Mouse (Mus musculus) hindbrain, embryonic 12.5 days (tissue): Measurements from ENCODE around the gene Irgm2. TPM values are rescaled to one million over a fixed set of nuclear protein-coding genes. Genes with fewer than 3 reads are reported as not detected.

Experiments
- polyA plus RNA-seq: library from polyadenylated mRNA; unstranded; fragments of >200 nt; fragmentation: Nextera tagmentation; extraction: Ambion mirVana; gene quantifications from 2 replicates; pipeline ENCODE4 v1.2.1, GENCODE M21; 2016

Irgm2 gene
- polyA plus RNA-seq, 1 experiment from 2014 or later: 0.87 TPM

Other genes with a start within 250 kb of the Irgm2 start
- 18.5 and 19.0 TPM in 2 replicates for gene Larp1, start 190.6 kb upstream of the Irgm2 start, polyA plus RNA-seq
- 0.14 TPM in 1 of 2 replicates, not detected in the other for gene Gm12248, start 106.5 kb upstream of the Irgm2 start, polyA plus RNA-seq
- 105 and 109 TPM in 2 replicates for gene Cnot8, start 95.5 kb upstream of the Irgm2 start, polyA plus RNA-seq
- gene Gemin5, start 31.1 kb upstream of the Irgm2 start, polyA plus RNA-seq: 22.5 and 24.2 TPM in 2 replicates
- 98.3 and 102 TPM in 2 replicates for gene Mrpl22, start 28.0 kb upstream of the Irgm2 start, polyA plus RNA-seq
- gene Igtp, start 62 bp upstream of the Irgm2 start, polyA plus RNA-seq: 1.9 and 2.0 TPM in 2 replicates
- gene 4930438A08Rik, start 75.2 kb downstream of the Irgm2 start, polyA plus RNA-seq: 0.17 TPM in 1 of 2 replicates, not detected in the other
- gene Zfp692, start 107.5 kb downstream of the Irgm2 start, polyA plus RNA-seq: 24.1 and 24.5 TPM in 2 replicates
- 34.1 and 39.4 TPM in 2 replicates for gene Zfp672, start 130.7 kb downstream of the Irgm2 start, polyA plus RNA-seq
- 49.1 and 50.7 TPM in 2 replicates for gene Sh3bp5l, start 131.1 kb downstream of the Irgm2 start, polyA plus RNA-seq
- not detected in 2 replicates for gene Lypd8, start 179.4 kb downstream of the Irgm2 start, polyA plus RNA-seq
- not detected in 2 replicates for gene 1810065E05Rik, start 221.5 kb downstream of the Irgm2 start, polyA plus RNA-seq
- not detected in 2 replicates for gene Gm12253, start 232.9 kb downstream of the Irgm2 start, polyA plus RNA-seq